ENCODE assay signal across 28 mouse cellular contexts in genomic region chr14:57338666-57339065, GRCm38 (mm10). TPM values are rescaled to one million over a fixed set of nuclear protein-coding genes. Genes with fewer than 3 reads are reported as not detected.
DNase-seq lines count a peak whose midpoint lies in the region; ATAC-seq lines count a peak whose summit lies in the region.
"Had no signal": no experiment of that assay in that cellular context is flagged by ENCODE, and none has a peak within 500 bp of the region (broad histone marks: within the 10 kb centered on the region; RNA-seq: fewer than 3 reads in every experiment).

No protein-coding gene starts in this region.

- peak; percentile 7 for DNase-seq in lung, postnatal 36 days
- no peak for DNase-seq in lung, postnatal 10 days
- DNase-seq in adipocyte (ENCODE audit: low spot score): peak; percentile 40
- DNase-seq in cerebellum, adult 8-10 months: no peak
- DNase-seq in left cerebral cortex, adult 11 months (ENCODE audit: low spot score): no peak
- DNase-seq: adrenal gland, postnatal 10 days; cerebellum, adult 9-11 months; embryo, embryonic 11 days; gastrocnemius, postnatal 36 days; heart, postnatal 14 days; kidney, adult 18-20 months; kidney, postnatal 25 days; thymus, adult 18-20 months; thymus, postnatal 36 days had no signal

- H3K4me1 ChIP-seq in stomach, embryonic 16.5 days (ENCODE audit: control insufficient read depth, insufficient read depth, low read length): no peaks in the 10 kb centered on the region
- H3K4me1 ChIP-seq: embryonic facial prominence, embryonic 12.5 days; forebrain, embryonic 15.5 days; midbrain, embryonic 13.5 days had no signal

- peak; percentile 33; the same call in 1 of the 2 replicates for ATAC-seq in stomach, embryonic 16.5 days (ENCODE audit: insufficient read depth, low FRiP score)
- ATAC-seq: forebrain, embryonic 15.5 days; hindbrain, embryonic 16.5 days; midbrain, embryonic 13.5 days had no signal

- H3K27ac ChIP-seq in stomach, embryonic 16.5 days (ENCODE audit: low read length): no peak overlapping the region
- H3K27ac ChIP-seq: embryonic facial prominence, embryonic 12.5 days; forebrain, embryonic 10.5 days; forebrain, embryonic 15.5 days; hindbrain, embryonic 10.5 days; kidney, embryonic 15.5 days; left cerebral cortex, adult 2 months; limb, embryonic 13.5 days; macrophage; midbrain, embryonic 13.5 days; neural tube, embryonic 13.5 days had no signal

- no peak overlapping the region for H3K9ac ChIP-seq in stomach, embryonic 16.5 days (ENCODE audit: low read length)
- H3K9ac ChIP-seq: embryonic facial prominence, embryonic 12.5 days; forebrain, embryonic 15.5 days; kidney, embryonic 15.5 days; limb, embryonic 13.5 days; midbrain, embryonic 13.5 days; neural tube, embryonic 13.5 days had no signal

- no peaks in the 10 kb centered on the region for H3K36me3 ChIP-seq in stomach, embryonic 16.5 days (ENCODE audit: control insufficient read depth, insufficient read depth, low read length)
- H3K36me3 ChIP-seq: embryonic facial prominence, embryonic 12.5 days; forebrain, embryonic 10.5 days; forebrain, embryonic 15.5 days; hindbrain, embryonic 10.5 days; kidney, embryonic 15.5 days; limb, embryonic 13.5 days; midbrain, embryonic 13.5 days; neural tube, embryonic 13.5 days had no signal

- no peak overlapping the region for H3K4me3 ChIP-seq in stomach, embryonic 16.5 days (replicated peaks; ENCODE audit: low read length)
- H3K4me3 ChIP-seq: embryonic facial prominence, embryonic 12.5 days; forebrain, embryonic 10.5 days; forebrain, embryonic 15.5 days; hindbrain, embryonic 10.5 days; kidney, embryonic 15.5 days; left cerebral cortex, adult 2 months; limb, embryonic 13.5 days; midbrain, embryonic 13.5 days; neural tube, embryonic 13.5 days had no signal

- WGBS in stomach, embryonic 16.5 days: 25% methylated on average over 6 of the region's 6 CpGs

- H3K9me3 ChIP-seq in stomach, embryonic 16.5 days (replicated peaks; ENCODE audit: control insufficient read depth, low read length): no peaks in the 10 kb centered on the region
- H3K9me3 ChIP-seq: embryonic facial prominence, embryonic 12.5 days; forebrain, embryonic 10.5 days; forebrain, embryonic 15.5 days; hindbrain, embryonic 10.5 days; kidney, embryonic 15.5 days; limb, embryonic 13.5 days; midbrain, embryonic 13.5 days; neural tube, embryonic 13.5 days had no signal

- H3K4me2 ChIP-seq in stomach, embryonic 16.5 days (ENCODE audit: low read depth, low read length): no peak overlapping the region
- H3K4me2 ChIP-seq: embryonic facial prominence, embryonic 12.5 days; forebrain, embryonic 15.5 days; kidney, embryonic 15.5 days; limb, embryonic 13.5 days; liver, embryonic 11.5 days; midbrain, embryonic 13.5 days; neural tube, embryonic 13.5 days had no signal

- H3K27me3 ChIP-seq in stomach, embryonic 16.5 days (ENCODE audit: control insufficient read depth, insufficient read depth, low read length): no peaks in the 10 kb centered on the region
- H3K27me3 ChIP-seq: CH12.LX; embryonic facial prominence, embryonic 12.5 days; forebrain, embryonic 15.5 days; kidney, embryonic 15.5 days; limb, embryonic 13.5 days; midbrain, embryonic 13.5 days; neural tube, embryonic 13.5 days had no signal

RNA-seq across cellular contexts. Expression of gene Cryl1, which starts 59.7 kb away (rescaled TPM):
- polyA plus RNA-seq in stomach, embryonic 16.5 days (2015; fragmentation: Nextera tagmentation; extraction: Ambion mirVana): 41.0 and 42.3 TPM in 2 replicates

Comparison
In these comparisons a context has a peak if more than half of its experiments do, and no peak if none do; other contexts are left out.
1. DNase-seq: peak in lung, postnatal 36 days (single experiment) and adipocyte (single experiment); none in lung, postnatal 10 days (single experiment), cerebellum, adult 8-10 months (single experiment) and left cerebral cortex, adult 11 months (single experiment).